Mouse (Mus musculus): Measurements from ENCODE around the gene Ifne.

The Ifne gene

GRCm38 (mm10) chr4:88880101-88880500 lies at the start of gene Ifne:
TSS of gene Ifne (minus strand) at chr4:88880201.
- no peak for DNase-seq (ENCODE audit: low spot score)

- DNase-seq (ENCODE audit: low spot score) = no peak
Observed at GRCm38 (mm10) chr4:88928341-88929102, 48.5 kb upstream of the Ifne start.

- DNase-seq (ENCODE audit: low spot score) = no peak
Observed at GRCm38 (mm10) chr4:88927850-88928249, 47.8 kb upstream of the Ifne start.

GRCm38 (mm10) chr4:88926637-88927036 lies 46.6 kb upstream of the Ifne start:
- DNase-seq (ENCODE audit: low spot score) = no peak

GRCm38 (mm10) chr4:88926082-88926481 lies 46.1 kb upstream of the Ifne start:
- DNase-seq (ENCODE audit: low spot score) = no peak

GRCm38 (mm10) chr4:88925456-88925855 lies 45.5 kb upstream of the Ifne start:
- DNase-seq (ENCODE audit: low spot score) = no peak

GRCm38 (mm10) chr4:88921280-88921679 lies 41.3 kb upstream of the Ifne start:
- no peak for DNase-seq (ENCODE audit: low spot score)

GRCm38 (mm10) chr4:88917770-88918460 lies 37.9 kb upstream of the Ifne start:
- no peak for DNase-seq (ENCODE audit: low spot score)

GRCm38 (mm10) chr4:88916306-88916705 lies 36.3 kb upstream of the Ifne start:
- no peak for DNase-seq (ENCODE audit: low spot score)

GRCm38 (mm10) chr4:88913984-88914383 lies 34.0 kb upstream of the Ifne start:
- DNase-seq (ENCODE audit: low spot score) = no peak

GRCm38 (mm10) chr4:88912882-88913281 lies 32.9 kb upstream of the Ifne start:
- no peak for DNase-seq (ENCODE audit: low spot score)

GRCm38 (mm10) chr4:88912187-88912586 lies 32.2 kb upstream of the Ifne start:
- no peak for DNase-seq (ENCODE audit: low spot score)

- no peak for DNase-seq (ENCODE audit: low spot score)
Observed at GRCm38 (mm10) chr4:88909600-88910534, 29.9 kb upstream of the Ifne start.

GRCm38 (mm10) chr4:88893201-88893754 lies 13.3 kb upstream of the Ifne start:
- DNase-seq (ENCODE audit: low spot score) = no peak

- DNase-seq (ENCODE audit: low spot score) = no peak
Observed at GRCm38 (mm10) chr4:88888236-88888635, 8.2 kb upstream of the Ifne start.

GRCm38 (mm10) chr4:88878772-88879171 lies 1.2 kb downstream of the Ifne start:
- no peak for DNase-seq (ENCODE audit: low spot score)

GRCm38 (mm10) chr4:88878246-88878645 lies 1.8 kb downstream of the Ifne start:
- peak; percentile 30 for DNase-seq (ENCODE audit: low spot score)

GRCm38 (mm10) chr4:88876520-88876919 lies 3.5 kb downstream of the Ifne start:
- DNase-seq (ENCODE audit: low spot score) = no peak

GRCm38 (mm10) chr4:88875435-88876095 lies 4.4 kb downstream of the Ifne start:
- no peak for DNase-seq (ENCODE audit: low spot score)

- DNase-seq (ENCODE audit: low spot score) = peak; percentile 33
Observed at GRCm38 (mm10) chr4:88872691-88873090, 7.3 kb downstream of the Ifne start.

All from T-cell, adult 2 months (primary cell).